Mouse (Mus musculus) cortical plate, adult 2 months (tissue): ENCODE measurements around the gene Anks6.

Experiments
- CTCF ChIP-seq: fragments of 200-500 bp; IDR thresholded peaks from 2 replicates; pipeline ENCODE4 v1.5.1; 2011; ENCODE audit warnings: mild to moderate bottlenecking, control low read depth, low read length; ENCODE audit not compliant: insufficient read depth; ENCODE audit errors: extremely low read depth
- POLR2A ChIP-seq: fragments of 200-500 bp; IDR thresholded peaks from 2 replicates; pipeline ENCODE4 v1.6.1; 2011; ENCODE audit warnings: mild to moderate bottlenecking, low read length, control low read depth; ENCODE audit not compliant: insufficient read depth; ENCODE audit errors: extremely low read depth

GRCm38 (mm10) chr4:47080647-47081010, 23.4 kb upstream of the Anks6 start:
- TF ChIP-seq CTCF = no peak
- no peak for TF ChIP-seq POLR2A
